Mouse (Mus musculus) ES-Bruce4 (cell line): Measurements from ENCODE around the gene Gm17359.

ENCODE experiments used
- CTCF ChIP-seq: IDR thresholded peaks from one replicate; pipeline ENCODE4 v1.8.1; 2011; ENCODE audit warnings: low read depth, low read length
- POLR2A ChIP-seq: IDR thresholded peaks from one replicate; pipeline ENCODE4 v1.8.1; 2011; ENCODE audit warnings: low read length; ENCODE audit not compliant: insufficient read depth

- TF ChIP-seq CTCF: no peak
- no peak for TF ChIP-seq POLR2A
Measured at GRCm38 (mm10) chr3:79436186-79436585, 99.7 kb downstream of the Gm17359 start.
